Mouse (Mus musculus): ENCODE data around the gene Ugp2. TPM values are rescaled to one million over a fixed set of nuclear protein-coding genes. Genes with fewer than 3 reads are reported as not detected.
A peak's percentile ranks its signal among the peaks of the same experiment; 100 is the strongest.

Ugp2 gene
- 42.9 and 46.1 TPM in 2 replicates for polyA plus RNA-seq (2014; fragmentation: Nextera tagmentation; extraction: Ambion mirVana)

- Histone ChIP-seq H3K4me2 (ENCODE audit: low read length) (peak within 1 kb of the TSS; percentile 71), H3K36me3 (ENCODE audit: control insufficient read depth, insufficient read depth, low read length) (no peaks in the 10 kb centered on the region), H3K27ac (ENCODE audit: low read depth, low read length) (peak within 1 kb of the TSS; percentile 61; the same call in 1 of the 2 replicates), H3K9ac (ENCODE audit: low read length) (peak within 1 kb of the TSS; percentile 86), H3K27me3 (replicated peaks; ENCODE audit: control insufficient read depth, insufficient read depth, low read length) (no peaks in the 10 kb centered on the region), H3K4me3 (ENCODE audit: low read depth, low read length) (peak within 1 kb of the TSS; percentile 81), H3K9me3 (replicated peaks; ENCODE audit: control insufficient read depth, low read length) (no peaks in the 10 kb centered on the region), H3K4me1 (ENCODE audit: control insufficient read depth, insufficient read depth, low read length) (peaks cover 14% of the 10 kb centered on the region)
- DNase-seq (ENCODE audit: low spot score) = peak; percentile 98
- WGBS = 6% methylated on average over 36 of the region's 38 CpGs
- peak; percentile 98 for ATAC-seq
Measured at GRCm38 (mm10) chr11:21371122-21371806, at the start of gene Ugp2. Gene Ugp2, minus strand, starts transcription at chr11:21371201.

- no peak for DNase-seq (ENCODE audit: low spot score)
- no peak overlapping the region for H3K4me3 ChIP-seq (ENCODE audit: low read depth, low read length)
- WGBS = 74% methylated on average over 7 of the region's 7 CpGs
Measured at GRCm38 (mm10) chr11:21414911-21415381, 43.9 kb upstream of the Ugp2 start.

GRCm38 (mm10) chr11:21406668-21407067 is 35.7 kb upstream of the Ugp2 start:
- no peak overlapping the region for H3K4me3 ChIP-seq (ENCODE audit: low read depth, low read length)
- no peaks in the 10 kb centered on the region for H3K4me1 ChIP-seq (ENCODE audit: control insufficient read depth, insufficient read depth, low read length)
- H3K36me3 ChIP-seq (ENCODE audit: control insufficient read depth, insufficient read depth, low read length) = no peaks in the 10 kb centered on the region
- no peak overlapping the region for H3K27ac ChIP-seq (ENCODE audit: low read depth, low read length)
- no peak for DNase-seq (ENCODE audit: low spot score)
- H3K4me2 ChIP-seq (ENCODE audit: low read length) = no peak overlapping the region
- H3K27me3 ChIP-seq (replicated peaks; ENCODE audit: control insufficient read depth, insufficient read depth, low read length) = no peaks in the 10 kb centered on the region
- no peak for ATAC-seq
- H3K9ac ChIP-seq (ENCODE audit: low read length) = no peak overlapping the region
- 93% methylated on average over 4 of the region's 4 CpGs for WGBS
- no peaks in the 10 kb centered on the region for H3K9me3 ChIP-seq (replicated peaks; ENCODE audit: control insufficient read depth, low read length)

More at GRCm38 (mm10) chr11:21414911-21415381, 43.9 kb upstream of the Ugp2 start:
- Histone ChIP-seq H3K4me1 (ENCODE audit: control insufficient read depth, insufficient read depth, low read length) (no peaks in the 10 kb centered on the region), H3K27me3 (replicated peaks; ENCODE audit: control insufficient read depth, insufficient read depth, low read length) (no peaks in the 10 kb centered on the region), H3K27ac (ENCODE audit: low read depth, low read length) (no peak overlapping the region), H3K36me3 (ENCODE audit: control insufficient read depth, insufficient read depth, low read length) (no peaks in the 10 kb centered on the region), H3K9ac (ENCODE audit: low read length) (no peak overlapping the region), H3K4me2 (ENCODE audit: low read length) (no peak overlapping the region), H3K9me3 (replicated peaks; ENCODE audit: control insufficient read depth, low read length) (no peaks in the 10 kb centered on the region)
- no peak for ATAC-seq

GRCm38 (mm10) chr11:21406141-21406540 is 35.1 kb upstream of the Ugp2 start:
- DNase-seq (ENCODE audit: low spot score) = no peak
- 77% methylated on average over 1 of the region's 1 CpGs for WGBS

GRCm38 (mm10) chr11:21403877-21404276 is 32.9 kb upstream of the Ugp2 start:
- 78% methylated on average over 1 of the region's 1 CpGs for WGBS
- H3K4me2 ChIP-seq (ENCODE audit: low read length) = no peak overlapping the region
- H3K27me3 ChIP-seq (replicated peaks; ENCODE audit: control insufficient read depth, insufficient read depth, low read length) = no peaks in the 10 kb centered on the region
- no peaks in the 10 kb centered on the region for H3K36me3 ChIP-seq (ENCODE audit: control insufficient read depth, insufficient read depth, low read length)
- no peaks in the 10 kb centered on the region for H3K9me3 ChIP-seq (replicated peaks; ENCODE audit: control insufficient read depth, low read length)
- H3K4me3 ChIP-seq (ENCODE audit: low read depth, low read length) = no peak overlapping the region
- no peaks in the 10 kb centered on the region for H3K4me1 ChIP-seq (ENCODE audit: control insufficient read depth, insufficient read depth, low read length)
- no peak for ATAC-seq
- no peak for DNase-seq (ENCODE audit: low spot score)
- no peak overlapping the region for H3K9ac ChIP-seq (ENCODE audit: low read length)
- H3K27ac ChIP-seq (ENCODE audit: low read depth, low read length) = no peak overlapping the region

More at GRCm38 (mm10) chr11:21406141-21406540, 35.1 kb upstream of the Ugp2 start:
- no peak overlapping the region for H3K9ac ChIP-seq (ENCODE audit: low read length)
- ATAC-seq = no peak
- no peaks in the 10 kb centered on the region for H3K36me3 ChIP-seq (ENCODE audit: control insufficient read depth, insufficient read depth, low read length)
- H3K9me3 ChIP-seq (replicated peaks; ENCODE audit: control insufficient read depth, low read length) = no peaks in the 10 kb centered on the region
- H3K4me1 ChIP-seq (ENCODE audit: control insufficient read depth, insufficient read depth, low read length) = no peaks in the 10 kb centered on the region
- no peak overlapping the region for H3K4me2 ChIP-seq (ENCODE audit: low read length)
- no peak overlapping the region for H3K27ac ChIP-seq (ENCODE audit: low read depth, low read length)
- no peaks in the 10 kb centered on the region for H3K27me3 ChIP-seq (replicated peaks; ENCODE audit: control insufficient read depth, insufficient read depth, low read length)
- H3K4me3 ChIP-seq (ENCODE audit: low read depth, low read length) = no peak overlapping the region

- Histone ChIP-seq H3K4me1 (ENCODE audit: control insufficient read depth, insufficient read depth, low read length) (no peaks in the 10 kb centered on the region), H3K27ac (ENCODE audit: low read depth, low read length) (no peak overlapping the region), H3K36me3 (ENCODE audit: control insufficient read depth, insufficient read depth, low read length) (no peaks in the 10 kb centered on the region), H3K9me3 (replicated peaks; ENCODE audit: control insufficient read depth, low read length) (no peaks in the 10 kb centered on the region), H3K9ac (ENCODE audit: low read length) (no peak overlapping the region), H3K4me3 (ENCODE audit: low read depth, low read length) (no peak overlapping the region), H3K4me2 (ENCODE audit: low read length) (no peak overlapping the region), H3K27me3 (replicated peaks; ENCODE audit: control insufficient read depth, insufficient read depth, low read length) (no peaks in the 10 kb centered on the region)
- ATAC-seq (no peak), DNase-seq (ENCODE audit: low spot score) (no peak)
- 74% methylated on average over 5 of the region's 5 CpGs for WGBS
Measured at GRCm38 (mm10) chr11:21402481-21403254, 31.7 kb upstream of the Ugp2 start.

GRCm38 (mm10) chr11:21401248-21401647 is 30.2 kb upstream of the Ugp2 start:
- H3K27me3 ChIP-seq (replicated peaks; ENCODE audit: control insufficient read depth, insufficient read depth, low read length) = no peaks in the 10 kb centered on the region
- no peaks in the 10 kb centered on the region for H3K9me3 ChIP-seq (replicated peaks; ENCODE audit: control insufficient read depth, low read length)
- no peak overlapping the region for H3K4me3 ChIP-seq (ENCODE audit: low read depth, low read length)
- no peak overlapping the region for H3K4me2 ChIP-seq (ENCODE audit: low read length)
- WGBS = 86% methylated on average over 2 of the region's 2 CpGs
- ATAC-seq = no peak
- H3K4me1 ChIP-seq (ENCODE audit: control insufficient read depth, insufficient read depth, low read length) = no peaks in the 10 kb centered on the region
- no peak overlapping the region for H3K9ac ChIP-seq (ENCODE audit: low read length)
- DNase-seq (ENCODE audit: low spot score) = no peak
- H3K27ac ChIP-seq (ENCODE audit: low read depth, low read length) = no peak overlapping the region
- H3K36me3 ChIP-seq (ENCODE audit: control insufficient read depth, insufficient read depth, low read length) = no peaks in the 10 kb centered on the region

- Histone ChIP-seq H3K9me3 (replicated peaks; ENCODE audit: control insufficient read depth, low read length) (no peaks in the 10 kb centered on the region), H3K4me2 (ENCODE audit: low read length) (no peak overlapping the region), H3K27ac (ENCODE audit: low read depth, low read length) (no peak overlapping the region), H3K9ac (ENCODE audit: low read length) (no peak overlapping the region), H3K4me3 (ENCODE audit: low read depth, low read length) (no peak overlapping the region), H3K27me3 (replicated peaks; ENCODE audit: control insufficient read depth, insufficient read depth, low read length) (no peaks in the 10 kb centered on the region), H3K36me3 (ENCODE audit: control insufficient read depth, insufficient read depth, low read length) (no peaks in the 10 kb centered on the region), H3K4me1 (ENCODE audit: control insufficient read depth, insufficient read depth, low read length) (no peaks in the 10 kb centered on the region)
- ATAC-seq (no peak), DNase-seq (ENCODE audit: low spot score) (no peak)
- 62% methylated on average over 5 of the region's 5 CpGs for WGBS
Measured at GRCm38 (mm10) chr11:21399186-21399681, 28.2 kb upstream of the Ugp2 start.

Data from forebrain, embryonic 14.5 days (tissue).